Mouse (Mus musculus) layer of hippocampus, postnatal 36 days (tissue): ENCODE measurements around the gene Slc39a11. TPM values are rescaled to one million over a fixed set of nuclear protein-coding genes. Genes with fewer than 3 reads are reported as not detected.

Experiments used
- DNase-seq, 2 experiments: peaks; one replicate each; pipeline ENCODE4 v3.0.0; 2022
- total RNA-seq, 2 experiments: library from RNA; stranded (reverse); gene quantifications; 2 replicates each; pipeline ENCODE4 v1.2.3; 2021

Gene Slc39a11
- total RNA-seq, 2 experiments from 2014 or later, result 19.8 to 20.8 TPM

DNA sequence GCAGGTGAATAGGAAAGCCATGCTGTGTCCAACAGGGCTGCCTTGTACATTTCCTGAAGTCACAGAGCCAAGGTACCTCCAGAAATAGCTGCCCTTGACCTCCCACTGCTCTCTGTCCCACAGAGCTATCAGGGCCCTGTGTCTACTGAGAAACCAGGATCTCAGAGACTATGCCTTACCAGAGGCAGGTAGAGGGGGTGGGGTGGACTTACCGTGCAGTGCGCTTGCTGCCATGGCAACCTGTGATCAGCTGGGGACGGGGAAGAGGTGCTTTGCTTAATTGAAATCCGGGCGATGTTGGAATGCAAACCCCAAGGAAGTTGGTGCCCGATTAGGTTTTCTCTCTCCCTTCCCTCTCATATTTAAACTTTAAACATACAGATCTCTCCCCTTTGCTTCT is 260.2 kb downstream of the Slc39a11 start:
- DNase-seq, result no peak

DNA sequence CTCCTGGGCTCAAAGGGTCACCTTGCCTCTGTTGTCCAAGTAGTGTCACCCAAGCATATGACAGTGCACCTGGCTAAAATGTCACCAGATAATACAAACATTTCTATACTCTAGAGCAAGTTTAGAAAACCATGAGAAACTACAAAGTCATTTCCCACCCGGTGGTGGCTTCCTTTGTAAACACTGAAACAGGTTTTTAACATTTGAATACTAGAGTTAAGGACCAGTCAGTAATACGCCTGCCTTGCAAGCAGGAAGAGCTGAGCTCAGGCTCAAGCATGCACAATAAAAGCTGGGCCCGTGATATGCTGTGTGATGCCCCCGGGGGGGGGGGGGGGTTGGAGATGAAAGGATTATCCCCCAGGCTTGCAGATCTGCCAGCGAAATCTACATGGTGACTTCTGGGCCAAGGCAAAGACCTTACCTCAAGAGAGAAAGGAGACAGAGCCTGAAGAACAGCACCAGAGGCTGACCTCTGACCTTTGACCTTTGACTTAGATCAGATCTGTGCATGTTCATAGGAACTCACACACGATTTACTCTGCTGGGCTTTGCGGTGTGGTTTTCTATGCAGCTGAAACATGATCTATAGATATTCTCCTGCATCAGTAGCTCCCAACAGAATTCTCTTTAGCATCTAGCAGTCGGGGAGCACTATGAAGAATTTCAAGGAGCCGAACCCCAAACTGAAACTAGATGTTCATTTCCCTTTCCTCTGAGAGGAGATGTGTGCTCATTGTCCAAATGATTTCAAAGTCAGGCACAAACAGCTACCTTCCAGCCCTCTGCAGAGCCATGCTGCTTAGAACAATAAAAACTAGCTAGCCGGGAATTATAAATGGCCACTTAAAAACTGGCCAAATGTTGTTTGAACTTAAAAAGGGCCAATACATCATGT is 267.0 kb downstream of the Slc39a11 start:
- no peak for DNase-seq

DNA sequence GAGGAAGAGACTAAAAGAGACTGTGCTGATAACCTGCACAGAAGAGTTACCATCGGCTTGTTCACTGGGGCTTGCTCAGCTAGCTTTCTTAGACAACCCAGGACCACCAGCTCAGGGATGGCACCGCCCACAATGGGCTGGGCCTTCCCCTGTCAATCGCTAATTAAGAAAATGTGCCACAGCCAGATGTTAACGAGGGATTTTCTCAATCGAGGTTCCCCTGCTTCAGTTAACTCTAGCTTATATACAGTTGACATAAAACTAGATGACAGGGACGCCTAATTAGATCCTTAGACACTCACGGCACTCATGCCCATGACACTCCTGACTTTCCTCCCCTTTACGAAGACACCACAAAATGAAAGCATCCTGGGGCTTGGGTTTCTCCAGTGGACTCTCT is 268.3 kb downstream of the Slc39a11 start:
- DNase-seq, result no peak

DNA sequence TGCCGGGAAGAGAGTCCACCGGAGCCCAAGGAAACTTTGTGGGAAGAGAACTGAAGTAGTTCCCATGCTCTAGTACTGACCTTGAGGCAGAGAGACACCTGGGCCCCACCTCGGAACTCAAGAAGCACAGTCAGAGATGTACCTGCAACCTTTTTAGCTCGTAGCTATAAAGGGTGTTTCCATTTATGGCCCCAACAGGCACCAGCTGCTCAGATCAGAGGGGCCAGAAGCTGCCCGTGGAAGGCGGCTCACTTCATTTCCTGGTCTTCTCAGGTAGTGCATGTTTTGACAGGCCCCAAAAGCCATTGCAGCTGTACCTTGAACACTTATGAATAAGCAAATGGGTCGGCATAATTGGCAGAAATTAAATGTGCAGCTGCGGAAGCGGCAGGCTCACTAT is 271.0 kb downstream of the Slc39a11 start:
- DNase-seq, result no peak

DNA sequence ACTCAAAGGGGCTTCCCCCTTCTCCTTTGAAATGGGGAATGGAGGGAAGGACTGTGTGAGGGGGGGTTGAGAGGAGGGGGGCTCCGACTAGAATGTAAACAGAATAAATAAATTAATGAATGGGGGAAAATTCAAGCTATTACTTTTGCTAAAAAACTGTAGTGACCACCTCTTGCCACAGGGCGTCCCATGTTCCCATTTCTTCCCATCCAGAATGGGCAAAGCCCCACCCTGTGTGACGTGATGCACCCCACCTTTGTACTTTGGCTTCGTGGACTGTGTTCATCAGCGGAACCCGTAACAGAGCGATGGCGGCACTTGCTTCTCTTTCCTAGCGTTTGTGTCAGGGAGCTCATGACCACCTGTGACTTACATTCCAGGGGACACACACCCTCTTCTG is 273.8 kb downstream of the Slc39a11 start:
- DNase-seq, result no peak

DNA sequence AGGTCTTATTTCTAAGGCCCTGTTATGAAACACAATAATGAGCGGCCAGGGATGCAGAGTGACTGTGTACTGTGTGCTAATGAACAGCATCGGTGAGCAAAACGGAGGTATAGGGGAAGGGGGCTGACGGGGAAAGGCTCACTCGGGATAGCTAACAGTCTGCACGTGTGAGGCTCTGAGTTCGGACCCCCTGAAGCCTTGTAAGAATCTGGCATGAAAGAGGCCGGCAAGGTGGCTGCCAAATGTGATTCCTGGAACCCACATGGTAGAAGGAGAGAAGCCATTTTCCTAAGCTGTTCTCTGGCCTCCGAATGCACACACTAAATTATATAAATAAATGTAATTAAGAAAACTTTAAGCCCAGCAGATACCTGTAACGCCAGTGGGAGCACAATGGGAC is 276.0 kb downstream of the Slc39a11 start:
- no peak for DNase-seq

DNA sequence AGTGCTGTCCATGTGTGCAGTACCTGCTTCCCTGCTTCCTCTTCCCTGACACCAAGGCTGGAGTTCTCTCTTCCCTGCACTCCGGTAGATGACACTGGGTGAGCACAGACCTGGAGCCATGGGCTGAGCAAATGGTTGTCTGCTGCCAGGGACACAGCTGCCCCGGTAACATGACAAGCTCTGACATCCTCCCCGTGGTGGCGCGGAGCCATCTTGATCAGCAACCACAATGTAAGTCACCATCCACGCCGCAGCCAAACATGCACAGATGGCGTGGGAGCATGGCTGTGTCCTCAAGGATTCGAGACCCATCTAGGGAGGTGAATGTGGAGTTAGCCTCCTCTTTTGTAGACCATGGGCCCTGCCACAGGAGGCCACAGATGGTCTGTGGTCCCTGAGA is 276.5 kb downstream of the Slc39a11 start:
- no peak for DNase-seq

DNA sequence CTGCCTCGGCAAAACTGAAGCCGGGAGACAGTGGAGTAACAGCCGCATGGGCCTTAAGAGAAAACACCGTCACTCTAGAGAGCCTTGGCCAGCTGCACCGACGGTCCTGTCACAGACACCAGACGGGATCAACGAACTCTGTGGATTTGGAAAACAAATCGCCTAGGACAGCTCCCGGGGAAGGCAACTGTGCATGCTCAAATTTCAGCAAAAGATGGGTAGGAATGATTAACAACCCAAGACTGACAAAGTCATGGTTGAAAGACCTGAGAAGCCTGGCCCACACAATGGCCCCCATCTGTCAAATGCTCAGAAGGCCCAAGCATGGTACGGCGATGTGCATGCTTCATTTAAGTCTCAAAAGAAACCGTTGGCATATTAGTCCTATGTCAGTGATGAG is 281.8 kb downstream of the Slc39a11 start:
- no peak for DNase-seq

DNA sequence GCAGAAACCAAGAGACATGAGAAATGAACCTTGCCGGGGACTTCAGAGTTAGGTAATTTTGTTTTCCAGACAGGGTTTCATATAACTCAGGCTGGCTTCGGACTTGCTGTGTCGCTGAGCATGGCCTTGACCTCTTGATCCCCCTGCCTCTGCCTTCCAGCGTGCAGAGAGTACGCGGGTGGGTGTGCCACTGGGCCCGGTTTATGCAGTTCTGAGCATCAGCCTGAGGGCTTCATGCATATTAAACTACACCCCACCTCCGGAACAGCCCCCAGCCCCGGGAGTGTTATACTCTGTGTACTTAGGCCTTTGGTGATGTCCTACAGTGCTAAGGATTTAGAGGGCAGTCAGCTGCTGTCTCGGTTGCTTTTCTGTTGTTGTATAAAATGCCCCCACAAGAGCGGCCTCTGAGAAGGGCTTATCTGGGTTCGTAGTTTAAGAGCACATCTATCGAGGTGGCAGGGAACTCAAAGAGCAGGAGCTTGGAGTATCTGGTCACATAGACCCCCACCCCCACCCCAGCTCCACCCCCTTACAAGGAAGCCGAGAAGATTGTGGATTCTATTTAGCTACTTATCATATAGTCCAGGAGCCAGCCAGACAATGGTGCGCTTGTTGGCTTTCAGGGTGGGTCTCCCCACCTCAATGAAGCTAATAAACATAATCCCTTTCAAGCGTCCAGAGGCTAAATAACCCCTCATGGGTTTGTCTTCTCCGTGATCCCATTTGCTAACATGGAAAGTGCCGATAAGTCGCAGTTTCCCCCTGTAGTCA is 283.4 kb downstream of the Slc39a11 start:
- DNase-seq, result no peak

DNA sequence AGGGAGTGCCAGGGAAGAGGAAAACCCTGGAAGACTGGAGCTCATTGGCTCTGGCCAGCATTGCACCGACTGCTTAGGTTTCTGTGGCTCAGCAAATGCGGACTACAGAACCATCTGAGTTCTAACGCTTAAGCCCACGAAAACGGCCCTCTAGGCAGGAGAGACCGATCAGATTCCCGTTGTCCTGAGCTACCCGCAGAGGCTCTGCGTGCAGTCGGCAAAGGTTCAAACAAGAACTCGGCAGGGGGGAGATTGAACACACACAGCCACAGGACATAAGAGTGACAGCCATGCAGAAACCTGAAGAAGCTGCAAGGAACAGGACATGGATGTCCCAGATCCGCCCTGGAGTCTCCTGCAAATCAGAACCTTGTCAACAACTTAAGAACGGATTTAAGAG is 286.1 kb downstream of the Slc39a11 start:
- DNase-seq, result no peak

DNA sequence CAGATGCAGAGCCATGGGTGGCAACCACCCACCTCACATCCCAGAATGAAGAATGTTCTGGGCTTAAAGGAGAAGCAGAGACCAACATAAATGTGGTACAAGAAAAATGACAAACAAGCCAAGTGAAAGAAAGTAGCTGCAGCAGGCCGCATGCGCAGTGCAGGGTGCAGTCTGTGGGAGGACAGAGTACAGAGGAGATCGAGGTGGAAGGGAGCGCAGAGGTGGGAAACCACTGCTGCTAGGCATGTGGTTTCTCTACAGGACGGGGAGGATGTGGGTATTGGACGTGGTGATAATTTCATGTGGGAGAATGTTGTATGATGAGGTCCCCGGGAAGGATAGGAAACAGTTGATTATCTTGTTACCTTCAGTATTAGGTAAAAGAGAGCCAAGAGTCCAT is 287.3 kb downstream of the Slc39a11 start:
- no peak for DNase-seq

DNA sequence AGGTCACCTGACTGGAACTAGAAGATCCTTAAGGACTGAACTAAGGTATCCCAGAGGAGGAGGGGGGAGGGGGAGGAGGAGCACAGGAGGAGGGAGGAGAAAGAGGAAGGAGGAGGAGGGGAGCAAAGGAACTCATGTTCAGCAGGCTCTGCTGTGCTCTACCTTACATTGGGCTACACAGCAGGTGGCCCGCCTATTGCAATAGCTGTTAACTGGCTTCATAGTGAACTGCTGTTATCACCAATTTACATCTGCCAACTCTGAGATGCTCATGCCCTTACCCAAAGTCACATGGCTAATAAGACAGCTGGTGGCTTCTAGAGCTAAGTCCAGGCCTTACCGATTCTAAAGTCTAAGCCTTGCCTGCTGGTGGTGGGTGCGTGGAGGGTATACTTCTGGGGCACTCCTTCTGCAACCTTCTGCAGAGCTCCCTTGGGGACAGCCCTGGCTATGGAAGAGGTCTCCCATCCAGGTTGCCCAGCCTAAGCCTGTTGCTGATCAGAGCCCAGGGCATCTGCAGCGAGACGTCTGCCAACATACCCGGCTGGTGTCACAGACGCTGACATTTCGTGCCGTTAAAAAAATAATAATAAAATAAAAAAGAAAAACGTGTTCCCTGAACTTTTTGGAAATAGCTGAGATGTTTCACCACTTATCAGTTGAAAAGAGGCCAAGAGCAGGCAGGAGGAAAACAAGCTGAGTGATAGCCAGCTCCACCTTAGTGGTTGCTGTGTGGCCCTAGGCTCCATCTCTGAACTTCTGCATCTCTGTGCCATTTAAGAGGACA is 289.6 kb downstream of the Slc39a11 start:
- DNase-seq, result peak; percentile 24 to 32

DNA sequence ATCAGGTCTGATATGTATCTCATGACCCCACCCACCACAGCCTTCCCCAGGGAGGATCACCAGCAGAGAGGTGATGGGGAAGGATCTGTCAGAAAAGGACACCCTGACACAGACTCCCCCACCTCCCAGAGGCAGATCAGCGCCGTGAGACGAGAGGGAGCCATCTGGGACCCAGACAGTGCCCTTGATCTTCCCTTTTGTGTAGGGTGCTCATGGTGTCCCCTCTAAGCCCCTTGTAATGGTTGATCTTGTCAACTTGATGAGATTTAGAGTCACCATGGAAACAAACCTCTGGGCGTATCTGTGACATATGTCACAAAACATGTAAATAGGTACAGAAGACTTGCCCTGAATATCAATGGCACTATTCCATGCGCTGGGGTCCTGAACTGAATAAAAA is 293.9 kb downstream of the Slc39a11 start:
- no peak for DNase-seq

DNA sequence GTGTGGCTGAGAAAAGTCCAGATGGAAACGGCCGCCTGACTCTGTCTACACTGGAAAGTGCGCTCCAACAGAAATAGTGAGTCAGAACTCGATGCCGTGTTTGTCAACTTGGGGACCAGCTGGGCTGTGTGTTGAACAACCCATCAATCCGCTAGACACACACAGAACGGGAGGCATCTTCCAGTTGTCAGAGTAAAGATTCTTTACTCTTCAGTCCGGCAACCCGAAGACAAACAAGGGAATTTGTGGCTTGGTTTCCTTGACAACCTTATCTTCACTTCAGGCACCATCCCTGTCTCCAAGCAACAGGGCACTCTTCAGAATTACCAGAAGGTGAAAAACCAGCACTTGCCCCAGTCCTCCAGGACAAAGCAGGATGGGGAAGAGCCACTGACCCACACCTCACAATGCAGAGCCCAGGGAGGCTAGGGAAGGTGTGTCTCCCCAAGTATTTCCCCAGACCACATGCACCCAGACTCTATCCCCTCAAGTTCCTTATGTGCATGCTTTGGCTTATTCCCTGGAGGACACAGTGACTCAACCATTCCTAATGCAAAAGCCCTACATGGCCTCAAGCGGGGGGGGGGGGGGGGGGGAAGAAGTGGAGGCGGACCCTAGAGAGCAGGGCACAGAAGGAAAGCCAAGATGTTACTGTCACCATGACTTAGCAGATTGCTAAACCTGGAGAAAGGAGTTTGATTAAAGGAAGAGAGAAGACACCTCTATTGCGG is 297.6 kb downstream of the Slc39a11 start:
- DNase-seq, result no peak

DNA sequence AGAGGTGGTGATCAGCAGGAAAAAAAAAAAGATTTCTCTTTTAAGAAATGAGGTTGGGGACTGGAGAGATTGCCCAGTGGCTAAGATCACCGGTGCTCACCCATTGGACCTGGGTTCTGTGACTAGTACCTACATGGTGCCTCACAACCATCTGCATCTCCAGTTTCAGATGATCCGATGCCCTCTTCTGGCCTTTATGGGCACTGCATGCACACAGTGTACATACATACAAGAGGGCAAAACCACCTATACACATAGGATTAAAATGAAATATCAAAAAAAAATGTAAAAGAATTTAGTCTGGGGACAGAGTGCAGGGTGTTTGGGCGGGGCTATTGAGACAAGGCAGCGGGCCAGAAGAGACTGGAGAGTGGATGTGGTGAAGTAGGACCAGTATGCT is 299.3 kb downstream of the Slc39a11 start:
- DNase-seq, result no peak

DNA sequence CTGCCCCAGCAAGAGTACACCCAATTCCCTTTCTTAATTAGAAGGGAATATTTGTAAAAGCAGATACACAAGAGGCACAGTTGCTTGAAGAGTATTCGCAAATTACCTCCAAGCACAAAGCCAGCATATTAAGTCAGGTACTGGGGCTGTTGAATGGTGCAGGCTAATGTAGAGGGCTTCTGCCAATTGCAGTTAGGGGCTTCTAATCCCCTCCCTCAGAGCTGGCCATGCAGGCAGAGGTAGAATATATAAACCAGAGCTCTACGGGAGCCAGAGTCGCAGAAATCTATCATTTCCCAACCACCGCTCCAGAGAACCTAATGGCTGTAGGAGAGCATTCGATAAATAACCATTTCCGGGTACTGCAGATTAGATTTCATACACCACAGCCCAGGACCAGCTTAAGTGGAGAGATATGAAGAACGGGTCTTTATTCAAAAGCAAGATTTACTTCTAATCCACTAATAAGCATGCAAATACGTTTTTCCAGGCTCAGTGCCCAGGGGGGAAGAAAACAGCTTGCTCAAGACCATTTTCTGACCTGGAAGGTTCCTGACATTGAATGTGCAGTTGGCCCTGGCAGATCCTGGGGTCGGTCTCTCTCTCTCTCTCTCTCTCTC is 302.9 kb downstream of the Slc39a11 start:
- DNase-seq, result no peak

DNA sequence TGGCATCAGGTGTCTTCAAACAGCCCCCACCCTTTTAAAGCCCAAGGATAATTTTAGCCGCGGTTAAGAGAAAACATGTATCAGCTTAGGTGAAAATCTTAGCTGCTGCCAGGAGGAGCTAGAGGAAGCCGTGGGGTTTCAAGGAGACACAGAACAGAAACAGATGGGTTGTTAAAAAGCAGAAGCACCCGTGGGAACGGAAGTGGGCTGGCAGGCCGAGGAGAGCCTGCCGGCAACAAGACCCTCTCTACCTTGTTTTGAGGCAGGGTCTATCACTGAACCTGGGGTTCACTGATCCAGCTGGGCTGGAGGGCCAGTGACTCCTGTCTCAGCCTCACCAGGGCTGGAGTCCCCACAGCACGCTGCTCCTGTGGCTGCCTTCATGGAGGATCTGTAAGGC is 310.1 kb downstream of the Slc39a11 start:
- no peak for DNase-seq

DNA sequence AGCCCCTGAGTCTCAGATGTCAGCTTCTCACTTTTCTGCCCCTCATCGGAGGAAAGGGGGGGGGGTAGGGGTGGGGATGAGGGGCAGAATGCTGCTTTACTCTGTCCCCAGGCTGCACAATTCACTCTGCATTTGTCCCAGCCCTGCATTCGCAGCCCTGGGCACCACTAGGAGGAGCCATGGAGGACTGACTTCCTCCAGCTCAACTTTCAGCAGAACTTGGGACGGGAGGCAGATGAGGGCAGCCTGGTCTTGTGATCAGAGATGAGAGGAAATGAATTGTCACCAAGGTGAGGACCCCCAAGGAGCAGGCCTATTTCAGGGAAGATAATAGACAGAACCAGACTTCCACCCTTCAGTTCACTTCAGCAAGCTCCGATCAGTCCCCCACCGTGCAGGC is 311.3 kb downstream of the Slc39a11 start:
- no peak for DNase-seq

DNA sequence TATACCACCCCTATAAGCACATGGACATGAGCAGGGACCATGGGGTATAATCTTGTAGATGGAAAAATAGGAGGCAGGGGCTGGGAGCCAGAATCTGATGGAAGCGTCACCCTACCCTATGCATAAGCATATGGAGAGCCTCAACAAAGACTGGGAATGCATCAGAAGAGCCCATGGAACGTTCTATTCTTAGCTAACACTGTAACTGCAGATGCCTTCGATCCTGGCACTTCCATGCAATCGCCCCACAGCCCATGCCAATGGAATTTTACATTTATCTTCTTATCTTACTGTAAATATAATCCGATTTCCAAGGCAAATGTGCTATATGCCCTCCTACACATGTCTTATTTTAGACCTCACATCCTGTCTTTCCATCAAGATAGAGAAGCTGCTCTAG is 314.2 kb downstream of the Slc39a11 start:
- DNase-seq, result no peak

DNA sequence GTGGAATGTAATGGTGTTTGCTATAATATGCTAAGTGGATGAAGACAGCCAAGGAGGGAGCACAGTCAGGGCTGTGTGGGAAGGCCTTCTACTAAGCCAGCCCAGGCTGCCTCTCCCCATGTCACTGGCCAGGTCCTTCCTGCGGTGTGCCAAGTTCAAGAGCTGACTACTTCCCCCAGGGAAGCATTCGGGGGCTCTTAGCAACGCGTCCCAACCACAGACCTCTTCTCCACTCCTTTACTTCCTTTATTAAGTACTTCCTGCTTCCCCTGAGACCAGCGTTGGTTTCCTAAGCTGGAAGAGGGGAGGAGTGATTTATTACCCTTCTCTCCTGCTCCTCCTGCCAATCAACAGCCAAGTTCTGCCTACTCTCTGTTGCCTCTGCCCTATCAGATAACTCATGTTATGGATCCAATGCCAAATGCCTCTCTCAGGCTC is 315.4 kb downstream of the Slc39a11 start:
- DNase-seq, result no peak

DNA sequence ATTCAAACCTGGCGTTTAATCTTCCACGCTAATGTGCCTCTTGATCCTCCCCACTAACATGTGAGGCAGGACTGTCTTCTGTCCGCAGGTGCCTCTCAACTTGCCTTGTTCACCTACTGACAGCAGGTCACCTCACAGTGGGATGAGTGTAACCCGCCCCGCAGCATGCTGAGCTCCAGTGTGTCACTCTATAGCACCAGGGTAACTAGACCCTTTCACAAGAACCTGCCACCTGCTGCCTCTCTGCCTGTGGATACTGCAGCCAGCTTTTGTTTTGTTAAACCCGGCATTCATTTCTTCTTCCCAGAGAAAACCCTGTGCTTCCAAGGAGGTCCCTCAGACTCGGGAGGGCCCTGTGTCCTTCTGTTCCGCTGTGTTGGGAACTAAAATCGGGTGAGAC is 316.3 kb downstream of the Slc39a11 start:
- no peak for DNase-seq

DNA sequence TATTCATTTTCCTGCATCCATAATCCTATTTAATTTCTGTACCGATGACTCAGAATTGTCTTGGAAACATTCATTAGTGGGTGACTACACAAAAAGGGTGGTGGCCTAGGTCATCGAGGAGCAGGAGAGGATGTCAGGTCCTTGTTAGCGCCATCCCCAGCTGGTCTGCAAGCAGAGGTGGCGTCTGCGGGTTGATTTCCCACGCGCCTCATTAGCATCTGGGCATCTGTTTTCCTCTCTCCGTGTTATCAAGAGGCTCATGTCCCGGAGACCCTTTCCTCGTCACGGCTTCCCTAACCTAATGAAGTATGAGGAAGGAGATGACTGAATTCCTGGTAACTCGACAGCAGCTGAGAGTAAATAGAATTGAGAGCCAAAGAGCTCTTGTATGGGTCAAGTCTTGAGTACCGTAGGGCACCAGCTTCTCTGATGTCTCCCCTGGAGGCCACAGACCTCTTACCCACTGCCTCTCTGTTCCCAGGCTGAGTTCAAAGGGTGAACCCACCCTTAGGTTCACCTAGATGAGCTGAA is 319.8 kb downstream of the Slc39a11 start:
- DNase-seq, result no peak
